Mouse (Mus musculus) hindbrain, embryonic 13.5 days (tissue): Measurements from ENCODE around the gene Elp4. TPM values are rescaled to one million over a fixed set of nuclear protein-coding genes. Genes with fewer than 3 reads are reported as not detected.
A peak's percentile ranks its signal among the peaks of the same experiment; 100 is the strongest.

Source experiments
- ATAC-seq: fragments of 200-750 bp; cut with Nextera tagmentation; 2 replicates; pipeline ENCODE4 v1.8.0; 2017; ENCODE audit warnings: moderate TSS enrichment; ENCODE audit not compliant: low FRiP score
- H3K27ac ChIP-seq: fragments of 300-500 bp; sonication (generic); 2 replicates; pipeline ENCODE4 v1.5.1; 2015; ENCODE audit warnings: inconsistent platforms, mild to moderate bottlenecking, moderate library complexity
- H3K27me3 ChIP-seq: fragments of 300-500 bp; sonication (generic); 2 replicates; pipeline ENCODE4 v1.6.1; 2015; ENCODE audit warnings: mild to moderate bottlenecking, inconsistent platforms
- H3K36me3 ChIP-seq: fragments of 300-500 bp; sonication (generic); 2 replicates; pipeline ENCODE4 v1.6.1; 2015; ENCODE audit warnings: mild to moderate bottlenecking, inconsistent platforms
- H3K4me1 ChIP-seq: fragments of 300-500 bp; sonication (generic); replicated peaks from 2 replicates; pipeline ENCODE4 v1.6.1; 2015; ENCODE audit warnings: inconsistent platforms
- H3K4me2 ChIP-seq: fragments of 300-500 bp; sonication (generic); 2 replicates; pipeline ENCODE4 v1.6.1; 2015; ENCODE audit warnings: inconsistent platforms, mild to moderate bottlenecking, moderate library complexity
- H3K4me3 ChIP-seq: fragments of 300-500 bp; sonication (generic); 2 replicates; pipeline ENCODE4 v1.5.1; 2015; ENCODE audit warnings: mild to moderate bottlenecking, inconsistent platforms
- H3K9ac ChIP-seq: fragments of 300-500 bp; sonication (generic); 2 replicates; pipeline ENCODE4 v1.6.1; 2015; ENCODE audit warnings: mild to moderate bottlenecking, inconsistent platforms
- H3K9me3 ChIP-seq: fragments of 300-500 bp; sonication (generic); 2 replicates; pipeline ENCODE4 v1.6.1; 2016; ENCODE audit warnings: inconsistent platforms
- WGBS: fragments of 180-500 bp; shearing (Covaris S2); methylation state at CpG from one replicate; pipeline ENCODE4 v1.1.7; 2015; 5-methylcytosine and 5-hydroxymethylcytosine counted together
- polyA plus RNA-seq: library from polyadenylated mRNA; unstranded; fragments of >200 nt; fragmentation: Nextera tagmentation; extraction: Ambion mirVana; gene quantifications from 2 replicates; pipeline ENCODE4 v1.2.1, GENCODE M21; 2015

Elp4 gene
- polyA plus RNA-seq, result 37.5 and 43.0 TPM in 2 replicates

DNA sequence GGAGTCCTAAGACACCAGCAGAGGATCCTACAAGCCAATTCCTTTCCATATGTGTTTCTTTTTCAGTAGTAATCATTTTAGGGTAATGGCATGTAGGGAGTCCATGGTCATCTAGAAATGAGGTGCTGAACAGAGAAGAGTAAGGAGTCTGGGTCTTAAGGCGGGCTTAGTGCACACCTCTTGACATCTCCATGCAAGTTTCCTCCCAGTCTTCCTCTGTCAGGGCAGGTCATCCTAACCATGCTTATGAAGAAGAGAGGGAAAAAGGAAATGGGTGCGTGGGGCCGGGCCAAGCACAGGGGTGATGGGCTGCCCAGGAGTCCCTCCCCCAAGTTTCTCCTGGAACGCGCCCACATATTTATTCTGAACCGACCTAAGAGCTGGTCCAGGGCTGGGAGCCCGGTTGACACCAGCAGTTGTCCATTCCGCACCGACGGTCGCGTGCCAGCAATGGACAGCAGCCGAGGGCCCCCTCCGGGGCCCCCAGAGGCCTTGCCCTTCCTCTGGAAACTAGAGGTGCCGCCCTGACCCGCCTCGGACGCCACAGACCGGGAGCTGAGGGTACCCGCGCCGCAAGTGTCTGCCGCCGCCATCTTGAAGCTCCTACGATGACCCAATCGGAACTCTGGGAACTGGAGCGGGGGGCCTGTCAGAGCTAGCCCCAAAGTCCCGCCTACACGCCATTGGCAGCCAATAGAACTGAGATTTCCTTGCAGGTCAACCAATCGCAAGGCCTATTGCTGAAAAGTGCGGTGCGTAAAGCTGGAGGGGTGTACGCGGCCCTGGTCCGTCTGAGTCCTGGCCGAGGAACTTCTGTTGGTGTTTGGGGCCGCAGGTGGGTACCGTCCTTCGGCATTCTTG is at the start of gene Elp4, which contains the start of gene Immp1l:
TSS of gene Elp4 (minus strand) at position 669 of the 861 bp plus-strand sequence.
TSS of gene Immp1l (plus strand) at position 743 of the 861 bp plus-strand sequence.
- under 1% methylated on average over 39 of the region's 39 CpGs for WGBS
- peak within 1 kb of the TSS; percentile 75 for H3K27ac ChIP-seq

DNA sequence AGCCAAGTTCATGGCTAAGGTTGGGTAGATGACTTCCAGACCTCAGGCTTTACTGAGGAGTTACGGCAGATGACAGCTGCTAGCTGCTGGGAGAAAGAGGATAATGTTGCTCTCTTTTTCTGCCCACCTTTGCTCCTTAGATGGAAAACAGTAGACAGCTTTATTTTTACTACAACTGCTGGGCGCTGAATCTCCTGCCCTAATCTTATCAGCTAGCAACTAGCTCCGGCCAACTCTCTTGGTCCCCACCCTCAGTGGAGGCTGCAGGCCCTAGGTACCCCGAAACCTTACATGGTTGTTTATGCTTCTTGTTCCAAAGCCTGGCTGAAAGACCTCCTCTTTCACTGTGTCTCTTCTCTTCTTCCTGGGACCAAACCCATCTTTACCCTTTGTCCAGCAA is 49.5 kb upstream of the Elp4 start:
- H3K4me2 ChIP-seq, result no peak overlapping the region
- ATAC-seq, result no peak
- no peak overlapping the region for H3K4me3 ChIP-seq
- no peaks in the 10 kb centered on the region for H3K9me3 ChIP-seq
- no peaks in the 10 kb centered on the region for H3K36me3 ChIP-seq
- 97% methylated on average over 4 of the region's 4 CpGs for WGBS
- H3K9ac ChIP-seq, result no peak overlapping the region
- no peak overlapping the region for H3K27ac ChIP-seq
- H3K27me3 ChIP-seq, result no peaks in the 10 kb centered on the region
- H3K4me1 ChIP-seq, result no peaks in the 10 kb centered on the region

More for the DNA sequence above, at the start of gene Elp4, which contains the start of gene Immp1l:
- peak; percentile 100 for ATAC-seq
- Histone ChIP-seq H3K4me3 (peak within 1 kb of the TSS; percentile 83), H3K9me3 (no peaks in the 10 kb centered on the region), H3K27me3 (no peaks in the 10 kb centered on the region), H3K4me1 (peaks cover 9% of the 10 kb centered on the region), H3K36me3 (0 out of 2 replicates have a peak, but pooled peaks cover 3% of the 10 kb centered on the region), H3K9ac (peak within 1 kb of the TSS; percentile 86), H3K4me2 (peak within 1 kb of the TSS; percentile 76)

DNA sequence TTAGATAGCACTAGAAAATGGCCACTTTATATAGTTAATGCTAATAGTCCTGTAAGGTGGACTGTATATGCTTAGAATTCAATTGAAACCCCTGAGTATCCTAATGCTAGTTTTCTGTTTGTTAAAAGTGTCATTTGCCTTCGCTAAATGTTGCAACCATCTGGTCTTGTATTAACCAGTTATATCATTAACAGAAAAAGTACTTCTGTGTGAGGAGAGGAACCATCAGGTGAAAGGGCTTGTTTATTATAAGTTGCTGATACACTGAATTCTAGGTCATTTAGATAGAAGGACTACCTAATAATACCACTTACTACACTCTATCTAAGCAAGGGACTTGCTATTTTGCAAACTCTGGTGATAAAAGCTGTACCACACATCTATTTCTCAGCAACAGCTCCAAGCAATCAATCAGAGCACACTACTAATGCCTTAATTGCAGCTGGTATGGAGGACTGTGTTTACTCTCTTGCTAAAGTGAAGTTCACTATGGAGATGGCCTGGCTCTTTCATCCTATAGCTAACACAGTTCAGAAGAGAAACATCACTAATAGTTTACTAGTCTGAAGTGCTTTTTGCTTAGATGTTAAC is 47.1 kb upstream of the Elp4 start:
- Histone ChIP-seq H3K36me3 (no peaks in the 10 kb centered on the region), H3K27ac (no peak overlapping the region), H3K4me3 (no peak overlapping the region), H3K27me3 (no peaks in the 10 kb centered on the region), H3K4me2 (no peak overlapping the region), H3K9me3 (no peaks in the 10 kb centered on the region), H3K4me1 (no peaks in the 10 kb centered on the region), H3K9ac (no peak overlapping the region)
- no peak for ATAC-seq
- WGBS, result 83% methylated on average over 1 of the region's 1 CpGs

DNA sequence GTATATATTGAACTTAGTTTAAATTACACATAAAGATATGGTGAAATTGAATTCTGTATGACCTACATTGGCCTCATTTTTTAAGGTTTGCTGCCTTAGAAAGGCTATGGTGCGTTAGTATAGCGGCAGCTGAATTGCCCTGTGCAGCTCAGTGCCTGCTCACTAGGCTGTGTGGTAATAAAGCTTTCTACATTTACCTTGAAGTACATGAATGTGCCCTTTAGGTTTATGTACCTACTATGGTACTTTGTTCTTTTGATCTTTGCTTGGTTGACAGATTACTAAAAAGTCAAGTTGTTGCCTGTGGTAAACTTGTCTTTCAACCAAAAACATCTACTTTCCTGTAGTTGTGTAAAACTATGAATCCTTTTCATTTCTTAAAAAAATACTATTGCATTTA is 45.8 kb upstream of the Elp4 start:
- H3K9me3 ChIP-seq, result no peaks in the 10 kb centered on the region
- no peak overlapping the region for H3K9ac ChIP-seq
- H3K4me2 ChIP-seq, result no peak overlapping the region
- no peaks in the 10 kb centered on the region for H3K36me3 ChIP-seq
- H3K27ac ChIP-seq, result no peak overlapping the region
- H3K4me1 ChIP-seq, result no peaks in the 10 kb centered on the region
- no peak for ATAC-seq
- no peak overlapping the region for H3K4me3 ChIP-seq
- 87% methylated on average over 2 of the region's 2 CpGs for WGBS
- no peaks in the 10 kb centered on the region for H3K27me3 ChIP-seq

DNA sequence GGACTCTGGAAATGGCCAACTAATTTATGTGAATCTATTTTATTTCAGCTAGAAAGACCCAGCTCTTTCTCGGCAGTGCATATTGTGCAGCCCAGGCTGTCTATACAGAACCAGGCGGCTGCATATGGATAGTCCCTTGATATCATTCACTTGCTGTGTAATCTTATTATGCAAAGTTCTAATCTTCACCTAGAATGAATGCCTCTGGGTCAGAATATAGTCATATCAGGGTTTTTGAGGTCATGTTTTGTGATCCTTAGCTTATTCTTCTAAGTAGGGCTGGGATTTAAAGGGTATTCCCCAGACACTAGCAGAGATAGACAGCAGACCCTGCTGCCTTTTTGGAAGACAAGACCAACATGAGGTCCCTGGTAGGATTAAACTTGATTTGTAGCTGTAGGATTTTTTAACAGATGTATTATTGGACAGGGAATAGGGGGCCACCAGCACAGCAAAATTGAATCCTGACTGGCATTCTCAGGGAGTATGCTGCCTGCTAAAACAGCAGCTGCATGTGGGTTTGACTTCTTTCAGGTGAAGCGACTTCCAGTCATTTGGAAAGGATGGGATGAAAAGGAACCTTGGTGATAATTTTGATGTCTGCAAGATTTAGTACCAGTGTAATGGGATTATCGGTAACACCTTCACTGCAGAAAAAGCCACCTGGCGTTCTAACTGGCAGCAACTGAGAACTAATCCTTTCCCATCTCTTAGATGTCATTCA is 13.4 kb upstream of the Elp4 start:
- Histone ChIP-seq H3K9me3 (no peaks in the 10 kb centered on the region), H3K36me3 (no peaks in the 10 kb centered on the region), H3K4me1 (peaks cover 8% of the 10 kb centered on the region; the same call in 1 of the 2 replicates), H3K4me3 (no peak overlapping the region), H3K27ac (no peak overlapping the region), H3K9ac (no peak overlapping the region), H3K4me2 (no peak overlapping the region), H3K27me3 (no peaks in the 10 kb centered on the region)
- 70% methylated on average over 5 of the region's 5 CpGs for WGBS
- peak; percentile 49; the same call in 1 of the 2 replicates for ATAC-seq

DNA sequence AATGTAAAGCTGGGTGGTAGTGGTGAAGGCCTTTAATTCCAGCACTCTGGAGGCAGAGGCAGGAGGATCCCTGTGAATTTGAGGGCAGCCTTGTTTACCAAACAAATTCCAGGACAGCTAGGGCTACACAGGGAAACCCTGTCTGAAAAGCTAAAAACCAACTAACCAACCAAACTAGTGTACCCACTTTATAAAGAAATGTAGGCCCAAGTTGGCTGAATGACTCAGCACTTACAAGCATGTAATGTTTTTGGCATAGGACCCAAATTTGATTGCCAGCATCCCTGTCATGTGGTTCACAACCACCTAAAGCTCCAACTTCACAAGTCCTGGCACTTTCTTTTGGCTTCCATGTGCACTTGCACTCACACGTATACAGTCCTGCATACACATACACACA is 12.3 kb upstream of the Elp4 start:
- Histone ChIP-seq H3K27me3 (no peaks in the 10 kb centered on the region), H3K36me3 (no peaks in the 10 kb centered on the region), H3K9ac (no peak overlapping the region), H3K27ac (no peak overlapping the region), H3K4me2 (no peak overlapping the region), H3K9me3 (no peaks in the 10 kb centered on the region), H3K4me1 (peaks cover 8% of the 10 kb centered on the region; the same call in 1 of the 2 replicates), H3K4me3 (no peak overlapping the region)
- 90% methylated on average over 1 of the region's 1 CpGs for WGBS
- ATAC-seq, result no peak

DNA sequence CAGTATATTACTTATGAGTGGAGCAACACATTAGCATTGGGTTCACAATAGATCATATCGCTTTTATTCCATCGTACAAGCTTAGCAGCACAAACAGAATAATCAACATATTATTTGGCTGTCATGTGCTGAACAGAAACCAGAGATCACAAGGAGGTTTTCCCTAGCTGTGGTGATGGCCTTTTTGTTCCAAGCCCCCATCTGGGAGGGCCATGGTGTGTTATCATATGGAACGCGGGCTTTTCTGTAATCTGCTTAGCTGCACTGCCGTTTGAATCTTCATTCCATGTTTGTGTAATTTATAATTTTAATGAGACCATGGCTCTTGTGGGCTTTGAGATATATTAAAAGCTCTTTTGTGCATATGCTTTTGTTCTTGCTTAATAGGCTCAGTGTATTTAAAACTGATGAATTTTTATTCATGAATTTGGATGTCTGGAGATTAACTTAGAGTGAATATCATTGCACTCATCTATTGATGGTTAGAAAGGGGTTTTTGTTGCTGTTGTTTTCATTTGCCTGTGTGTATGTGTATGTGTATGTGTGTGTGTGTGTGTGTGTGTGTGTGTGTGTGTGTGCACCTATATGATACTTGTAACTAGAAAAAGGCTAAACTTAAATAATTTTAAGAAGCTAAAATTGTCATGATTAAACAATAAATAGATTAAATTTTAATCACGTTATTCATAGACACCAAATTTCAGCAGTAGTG is 9.4 kb upstream of the Elp4 start:
- ATAC-seq, result peak; percentile 52; the same call in 1 of the 2 replicates
- H3K36me3 ChIP-seq, result peaks cover 9% of the 10 kb centered on the region
- H3K27me3 ChIP-seq, result no peaks in the 10 kb centered on the region
- H3K4me2 ChIP-seq, result no peak overlapping the region
- peaks cover 8% of the 10 kb centered on the region; the same call in 1 of the 2 replicates for H3K4me1 ChIP-seq
- H3K4me3 ChIP-seq, result no peak overlapping the region
- 43% methylated on average over 6 of the region's 6 CpGs for WGBS
- no peaks in the 10 kb centered on the region for H3K9me3 ChIP-seq
- H3K9ac ChIP-seq, result no peak overlapping the region
- H3K27ac ChIP-seq, result 0 out of 2 replicates have a peak overlapping the region, but pooled peaks have one; percentile 48

DNA sequence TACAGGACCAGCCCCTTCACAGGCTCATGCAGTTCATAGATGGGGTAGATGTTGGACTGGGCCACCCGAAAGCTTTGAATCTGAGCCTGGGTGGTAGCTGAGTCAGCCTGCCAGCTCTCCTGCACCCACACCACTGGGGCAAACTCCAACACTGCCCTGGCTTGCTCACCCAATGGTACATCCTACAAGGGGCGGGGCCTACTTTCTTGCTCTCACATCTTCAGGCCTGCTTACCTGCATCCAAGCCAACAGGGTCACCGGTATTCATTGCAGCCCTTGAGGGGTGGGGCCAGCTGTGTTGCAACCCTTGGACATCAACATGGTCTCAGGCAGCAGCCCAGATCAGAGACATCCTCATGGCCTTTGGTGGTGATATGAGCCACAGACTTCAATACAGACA is 6.2 kb upstream of the Elp4 start:
- Histone ChIP-seq H3K4me2 (no peak overlapping the region), H3K27ac (no peak overlapping the region), H3K36me3 (peaks cover 13% of the 10 kb centered on the region), H3K4me3 (no peak overlapping the region), H3K9ac (no peak overlapping the region), H3K4me1 (peaks cover 3% of the 10 kb centered on the region; the same call in 1 of the 2 replicates), H3K9me3 (no peaks in the 10 kb centered on the region), H3K27me3 (no peaks in the 10 kb centered on the region)
- no peak; the same call in 1 of the 2 replicates for ATAC-seq
- WGBS, result 90% methylated on average over 3 of the region's 3 CpGs

DNA sequence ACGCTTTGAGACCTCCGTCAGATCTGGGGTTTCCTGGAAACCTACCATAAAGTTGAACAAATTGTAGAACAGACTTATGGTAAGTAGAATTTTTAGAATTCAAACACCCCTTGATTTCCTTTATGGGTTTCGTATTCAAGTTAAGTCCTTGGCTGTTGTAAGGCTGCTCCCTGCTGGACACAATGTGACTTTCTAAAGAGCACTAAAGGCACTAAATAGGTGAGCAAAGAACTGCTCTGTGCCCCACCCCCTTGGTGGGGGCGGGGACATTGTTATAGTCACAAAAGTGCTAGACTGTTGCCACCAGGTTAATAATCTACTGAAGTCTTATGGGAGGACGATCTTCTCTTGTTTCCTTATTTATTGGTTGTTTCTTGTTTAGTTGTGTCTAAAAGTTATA is 4.0 kb upstream of the Elp4 start:
- H3K4me2 ChIP-seq, result no peak overlapping the region
- H3K27ac ChIP-seq, result no peak overlapping the region
- 84% methylated on average over 5 of the region's 5 CpGs for WGBS
- H3K4me1 ChIP-seq, result peaks cover 9% of the 10 kb centered on the region
- H3K27me3 ChIP-seq, result no peaks in the 10 kb centered on the region
- no peak overlapping the region for H3K4me3 ChIP-seq
- no peak overlapping the region for H3K9ac ChIP-seq
- no peaks in the 10 kb centered on the region for H3K9me3 ChIP-seq
- peaks cover 13% of the 10 kb centered on the region for H3K36me3 ChIP-seq
- no peak for ATAC-seq

DNA sequence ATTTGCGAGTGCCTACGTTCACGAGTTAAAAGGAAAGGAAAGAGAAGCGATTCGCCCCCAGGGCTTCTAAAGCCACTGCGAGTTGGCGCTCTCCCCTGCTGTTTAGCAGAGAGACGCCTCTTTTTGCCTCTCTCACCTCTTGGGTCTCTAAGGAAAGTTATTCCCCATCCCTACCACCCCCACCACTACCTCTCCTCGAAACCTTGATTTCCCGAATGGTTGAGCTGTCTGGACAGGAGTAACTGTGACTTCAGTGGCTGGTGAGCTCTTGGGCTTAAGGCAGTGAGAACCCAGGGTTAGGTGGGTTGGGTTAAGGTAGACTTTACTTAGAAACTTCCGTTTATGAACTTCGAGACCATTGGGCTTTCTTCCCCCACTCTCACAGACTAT is 388 bp upstream of the Elp4 start:
- peak overlapping the region; percentile 83 for H3K4me3 ChIP-seq
- H3K9ac ChIP-seq, result peak overlapping the region; percentile 86
- peak; percentile 74 for ATAC-seq
- H3K27ac ChIP-seq, result peak overlapping the region; percentile 35; the same call in 1 of the 2 replicates
- no peaks in the 10 kb centered on the region for H3K9me3 ChIP-seq
- no peaks in the 10 kb centered on the region for H3K27me3 ChIP-seq
- H3K4me1 ChIP-seq, result peaks cover 9% of the 10 kb centered on the region
- WGBS, result under 1% methylated on average over 12 of the region's 12 CpGs
- H3K36me3 ChIP-seq, result 0 out of 2 replicates have a peak, but pooled peaks cover 3% of the 10 kb centered on the region
- peak overlapping the region; percentile 75 for H3K4me2 ChIP-seq

DNA sequence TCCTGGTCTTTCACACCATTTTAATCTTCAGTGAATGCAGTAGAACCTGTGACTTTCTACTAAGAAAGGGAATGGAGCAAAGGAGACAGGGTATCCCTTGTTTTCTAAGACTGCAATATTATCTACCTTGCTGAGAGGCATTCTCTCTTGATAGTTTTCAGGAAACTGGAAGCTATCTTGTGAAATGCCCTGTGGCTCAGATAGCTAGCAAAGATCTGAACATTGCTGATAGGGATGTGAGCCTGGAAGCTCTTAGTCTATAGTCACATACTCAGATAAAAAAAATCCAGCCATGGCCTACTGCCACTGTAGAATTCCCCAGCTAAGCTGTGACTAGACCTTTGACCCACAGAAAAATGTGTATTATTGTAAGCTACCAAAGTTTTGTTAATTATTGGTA is 13.5 kb downstream of the Elp4 start:
- H3K4me1 ChIP-seq, result no peaks in the 10 kb centered on the region
- no peak overlapping the region for H3K9ac ChIP-seq
- no peak overlapping the region for H3K27ac ChIP-seq
- no peak for ATAC-seq
- H3K9me3 ChIP-seq, result peaks cover 10% of the 10 kb centered on the region
- H3K36me3 ChIP-seq, result peaks cover 48% of the 10 kb centered on the region
- H3K27me3 ChIP-seq, result no peaks in the 10 kb centered on the region
- H3K4me3 ChIP-seq, result no peak overlapping the region
- H3K4me2 ChIP-seq, result no peak overlapping the region
